Mouse (Mus musculus): ENCODE results near the gene Cdkn2a.

DNA sequence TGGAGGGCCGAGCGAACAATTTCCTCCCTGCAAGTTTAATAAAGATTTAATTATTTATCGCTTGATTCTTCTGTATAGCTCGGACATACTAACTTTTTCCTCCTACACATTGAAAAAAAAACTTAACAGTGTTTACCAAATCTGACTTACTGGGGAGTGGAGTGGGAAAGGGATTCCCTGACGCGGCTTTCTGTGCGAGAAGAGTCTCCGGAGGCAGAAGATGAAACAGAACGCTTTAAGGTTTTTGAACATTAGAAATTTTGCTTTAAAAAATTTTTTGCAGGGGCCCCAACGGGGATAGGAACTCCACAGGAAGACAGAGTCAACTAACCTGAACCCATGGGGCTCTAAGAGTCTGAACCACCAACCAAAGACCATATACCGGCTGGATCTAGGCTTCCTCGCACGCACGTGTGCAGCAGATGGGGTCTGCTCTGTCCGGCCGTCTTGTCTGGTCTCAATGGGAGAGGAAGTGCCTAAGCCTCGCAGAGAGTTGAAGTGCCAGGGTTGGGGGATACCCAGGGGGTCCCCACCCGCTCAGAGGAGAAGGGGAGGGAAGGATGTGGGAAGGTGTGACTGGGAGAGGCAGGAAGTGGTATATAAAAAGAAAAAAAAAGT lies 22.2 kb downstream of the Cdkn2a start:
- TF ChIP-seq POLR2A (IDR thresholded peaks at IDR 0.05; ENCODE audit: borderline replicate concordance, extremely low read depth, low read depth, low read length), result no peak
- TF ChIP-seq CTCF (IDR thresholded peaks at IDR 0.05; ENCODE audit: insufficient read depth, low read length), result no peak
